Mouse (Mus musculus) neural tube, embryonic 10.5 days (tissue): ENCODE results near the gene Cbx7.
"Not testable (repeated sequence)": the region's sequence is repeated elsewhere in the genome, so short reads cannot be mapped to it uniquely, and the experiment has no call there.

Experiments used
- DNase-seq: peaks from one replicate; pipeline ENCODE4 v3.0.0-alpha.2; 2017; ENCODE audit warnings: low spot score; ENCODE audit errors: extremely low spot score

Gene Cbx7

DNA sequence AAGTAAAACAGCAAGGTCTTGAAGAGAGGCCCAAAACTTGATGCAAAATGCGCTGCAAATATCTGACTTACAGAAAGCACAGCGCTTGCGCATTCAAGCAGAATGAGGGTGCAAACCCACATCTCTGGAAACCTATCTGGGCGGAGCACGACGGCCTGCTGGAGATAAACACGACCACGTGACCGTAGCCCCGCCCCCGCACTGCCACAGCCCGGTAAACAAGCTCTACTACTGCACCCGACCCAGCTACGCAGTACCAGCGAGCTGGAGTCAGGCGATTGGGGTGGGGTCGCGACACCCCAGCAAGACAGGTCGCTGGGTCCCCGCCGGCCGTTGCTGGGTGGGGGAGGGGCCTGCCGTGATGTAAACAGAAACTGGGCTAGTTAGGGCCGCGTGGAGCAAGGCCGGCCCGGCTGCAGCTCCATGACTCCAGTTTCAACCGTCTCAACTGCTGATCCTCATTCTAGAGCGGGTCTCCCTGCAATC, 43.2 kb downstream of the Cbx7 start:
- DNase-seq = peak; percentile 82

DNA sequence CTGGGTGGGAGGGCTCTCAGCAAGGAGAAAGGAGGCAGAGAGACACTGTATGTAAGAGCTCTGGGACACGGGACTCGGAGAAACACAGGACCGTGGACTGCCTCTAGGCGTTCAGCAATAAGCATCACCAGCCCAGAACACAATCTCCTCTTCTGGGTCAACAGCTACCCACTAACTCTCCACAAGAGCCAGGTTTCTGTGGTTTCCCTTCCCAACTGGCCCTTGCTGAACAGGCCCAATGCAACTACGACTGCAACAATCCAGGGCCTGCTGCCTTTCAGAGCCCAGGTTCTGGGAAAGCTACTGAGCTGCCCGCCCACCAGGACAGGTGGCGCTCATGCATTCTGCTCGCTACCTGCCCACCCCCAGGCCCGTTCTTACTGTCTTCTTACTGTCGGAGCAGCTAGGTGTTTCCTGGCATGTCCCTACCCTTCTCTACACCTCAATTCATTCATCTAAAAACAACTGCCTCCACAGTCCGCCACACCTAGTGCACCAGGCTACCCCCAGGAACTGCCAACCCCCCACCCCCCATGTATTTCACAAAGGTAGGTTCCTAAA, 44.0 kb downstream of the Cbx7 start:
- no peak for DNase-seq

DNA sequence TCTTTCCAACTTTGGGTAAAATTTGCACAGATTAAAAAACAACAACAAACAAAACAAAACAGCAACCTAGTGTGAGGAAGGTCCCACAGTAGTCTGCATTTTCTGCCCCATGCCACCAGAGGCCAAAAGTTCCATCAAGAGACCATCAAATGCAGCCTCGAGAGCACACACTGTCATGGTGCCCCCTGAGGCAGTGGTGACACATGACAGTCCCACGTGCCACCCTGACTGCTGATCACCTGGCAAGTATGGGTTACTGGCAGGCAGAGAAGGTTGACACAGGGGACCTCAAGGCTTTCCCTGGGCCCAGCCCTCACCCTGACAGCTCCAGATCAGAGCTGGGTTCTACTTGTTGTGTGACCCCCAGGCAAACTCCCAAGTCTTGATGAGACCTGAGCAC, 51.1 kb downstream of the Cbx7 start:
- DNase-seq = no peak

DNA sequence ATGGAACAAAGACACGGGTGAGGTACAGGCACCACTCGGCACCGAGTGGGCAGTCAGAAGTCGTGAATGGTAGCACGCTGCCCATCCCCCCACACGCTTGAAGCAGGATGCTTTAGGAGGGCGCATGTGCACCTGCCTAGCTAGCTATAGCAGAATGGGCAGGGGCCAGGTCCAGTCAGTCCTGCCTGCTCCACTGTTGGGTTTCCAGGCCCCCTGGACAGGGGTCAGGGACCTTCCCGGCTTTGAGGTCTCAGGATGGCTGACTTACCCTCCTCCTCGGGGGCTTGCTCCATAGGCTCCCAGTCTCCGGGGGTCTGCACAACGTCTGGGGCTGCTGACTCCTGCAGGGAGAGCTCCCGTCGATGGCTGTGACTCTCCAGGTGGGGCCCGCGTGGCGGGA, 52.4 kb downstream of the Cbx7 start:
- no peak for DNase-seq

DNA sequence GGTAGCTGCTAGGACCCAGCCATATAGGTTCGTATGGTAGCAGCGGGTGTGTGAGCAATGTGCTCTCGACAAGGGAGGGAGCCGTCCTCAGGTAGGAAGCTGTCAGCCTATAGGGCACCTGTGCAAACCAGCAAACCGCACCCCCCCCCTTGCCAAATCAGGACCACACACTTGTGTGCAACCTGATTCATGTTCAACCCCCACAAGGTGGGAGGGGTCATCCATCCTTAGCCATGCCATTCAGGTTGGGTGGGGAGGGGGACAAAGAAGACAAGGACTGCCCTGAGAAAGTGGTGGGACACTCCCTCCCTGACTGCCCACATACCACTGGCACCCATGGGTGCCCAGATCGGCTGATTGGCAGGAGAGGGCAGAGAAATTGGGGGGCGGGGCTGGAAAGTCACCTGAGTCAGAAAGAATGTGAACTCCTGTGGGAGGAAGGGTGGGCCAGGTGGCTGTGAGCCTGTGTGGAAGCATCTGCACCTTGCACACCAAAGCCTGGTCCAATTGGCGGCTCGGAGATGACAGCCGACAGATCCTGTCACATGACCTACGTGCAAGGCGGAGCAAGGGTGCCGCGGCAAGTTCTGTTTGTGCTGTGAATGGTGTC, 53.7 kb downstream of the Cbx7 start:
- DNase-seq = no peak

DNA sequence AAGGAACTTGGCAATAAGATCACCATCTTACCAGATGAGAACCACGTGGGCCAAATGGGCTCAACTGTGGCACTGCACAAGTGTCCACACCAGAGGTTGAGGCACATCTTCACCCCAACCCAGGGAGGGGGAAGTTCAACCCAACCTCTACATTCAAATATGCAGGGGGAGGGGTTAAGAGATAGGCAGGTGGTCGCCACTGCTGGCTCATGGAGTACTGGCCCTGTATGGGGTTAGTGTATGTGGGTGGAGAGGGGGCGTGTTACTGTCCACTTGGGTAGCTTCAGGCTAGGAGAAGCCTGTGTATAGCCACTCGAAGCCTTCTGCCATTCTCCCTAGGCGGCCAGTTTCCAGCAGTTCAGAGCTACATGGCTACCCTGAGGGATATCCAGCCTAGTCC, 54.8 kb downstream of the Cbx7 start:
- no peak for DNase-seq

DNA sequence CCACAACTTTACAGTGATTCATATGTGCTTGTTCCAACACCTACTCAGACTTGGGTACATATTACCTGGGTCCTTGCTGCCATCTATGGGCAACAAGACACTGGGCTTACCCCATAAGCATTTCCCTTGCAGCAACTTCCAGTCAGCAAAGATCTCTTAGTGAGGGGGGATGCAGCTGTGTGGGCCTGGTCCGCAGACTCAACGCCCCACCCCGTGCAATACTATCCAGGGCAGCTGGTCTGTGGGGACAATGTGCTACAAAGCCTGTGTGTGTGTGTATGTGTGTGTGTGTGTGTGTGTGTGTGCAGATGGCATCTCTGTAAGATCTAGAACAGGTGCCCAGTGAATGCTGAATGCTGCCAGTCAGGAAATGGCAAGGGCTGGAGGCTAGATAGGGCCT, 56.6 kb downstream of the Cbx7 start:
- DNase-seq = no peak

DNA sequence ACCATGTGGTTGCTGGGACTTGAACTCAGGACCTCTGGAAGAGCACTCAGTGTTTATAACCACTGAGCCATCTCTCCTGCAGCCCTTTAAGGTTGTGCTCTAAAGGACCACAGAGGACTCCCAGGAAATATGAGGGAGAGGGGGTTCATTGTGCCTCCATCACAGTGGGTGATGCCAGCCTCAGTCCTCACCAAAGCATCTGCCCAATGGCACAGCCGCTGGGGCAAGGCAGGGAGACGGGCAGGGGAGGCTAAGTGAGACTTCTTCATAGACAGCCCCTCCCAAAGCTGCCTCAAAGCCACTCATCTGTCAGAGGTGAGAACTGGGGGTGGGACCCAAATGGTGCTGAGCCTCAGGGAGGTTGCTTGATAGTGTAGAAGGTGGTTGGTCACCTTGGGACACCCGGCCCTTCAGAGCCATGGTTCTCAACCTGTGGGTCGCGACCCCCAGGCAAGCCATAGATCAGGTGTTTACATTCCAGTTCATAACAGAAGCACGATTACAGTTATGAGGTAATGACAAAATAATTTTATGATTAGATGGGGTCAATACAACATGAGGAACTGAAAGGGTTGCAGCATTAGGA, 57.1 kb downstream of the Cbx7 start:
- no peak for DNase-seq

DNA sequence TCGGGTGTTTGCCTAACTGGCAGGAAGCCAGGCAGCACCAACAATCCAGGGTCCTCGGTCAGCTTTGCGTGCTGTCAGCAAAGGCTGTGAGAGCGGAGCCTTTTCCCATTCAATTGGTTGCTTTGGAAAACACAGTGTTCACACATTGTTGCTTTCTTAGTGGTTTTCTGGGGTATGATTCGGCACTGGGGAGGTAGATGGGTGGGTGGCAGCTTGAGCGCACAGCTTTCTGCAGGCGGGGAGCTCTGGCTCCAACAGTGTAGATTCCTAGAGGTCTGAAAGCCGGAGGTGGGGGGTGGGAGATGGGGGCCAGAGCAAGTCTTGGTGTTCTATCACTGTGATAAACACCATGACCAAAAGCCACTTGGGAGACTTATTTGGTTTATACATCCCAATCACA, 59.6 kb downstream of the Cbx7 start:
- DNase-seq = no peak

DNA sequence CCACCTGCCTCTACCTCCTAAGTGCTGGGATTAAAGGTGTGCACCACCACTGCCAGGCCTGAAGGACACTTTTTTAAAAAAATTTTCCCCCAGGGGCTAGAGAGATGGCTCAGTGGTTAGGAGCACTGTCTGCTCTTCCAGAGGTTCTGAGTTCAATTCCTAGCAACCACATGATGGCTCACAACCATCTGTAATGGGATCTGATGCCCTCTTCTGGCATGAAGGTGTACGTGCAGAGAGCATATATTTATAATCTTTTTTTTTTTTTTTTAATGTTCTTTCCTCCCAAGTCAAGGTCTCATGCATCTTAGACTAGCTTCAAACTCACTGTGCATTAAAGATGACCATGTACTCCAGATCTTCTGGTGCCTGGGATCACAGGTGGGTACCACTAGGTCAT, 60.1 kb downstream of the Cbx7 start:
- DNase-seq = not testable (repeated sequence)

DNA sequence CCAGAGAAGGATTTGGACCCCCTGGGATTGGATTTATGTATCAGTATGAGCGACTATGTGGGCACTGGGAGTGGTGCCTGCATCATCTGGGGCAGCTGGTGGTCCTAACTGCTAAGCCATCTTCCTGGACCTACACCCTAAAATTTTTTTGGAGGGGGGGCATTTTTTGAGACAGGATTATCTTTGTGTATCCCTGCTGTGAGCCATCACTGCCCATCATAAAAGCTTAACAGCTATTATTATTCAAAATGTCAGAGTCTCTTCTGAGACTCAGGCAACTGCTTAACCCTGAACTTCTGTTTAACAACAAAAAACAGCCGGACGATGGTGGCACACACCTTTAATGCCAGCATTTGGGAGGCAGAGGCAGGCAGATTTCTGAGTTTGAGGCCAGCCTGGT, 61.9 kb downstream of the Cbx7 start:
- not testable (repeated sequence) for DNase-seq

DNA sequence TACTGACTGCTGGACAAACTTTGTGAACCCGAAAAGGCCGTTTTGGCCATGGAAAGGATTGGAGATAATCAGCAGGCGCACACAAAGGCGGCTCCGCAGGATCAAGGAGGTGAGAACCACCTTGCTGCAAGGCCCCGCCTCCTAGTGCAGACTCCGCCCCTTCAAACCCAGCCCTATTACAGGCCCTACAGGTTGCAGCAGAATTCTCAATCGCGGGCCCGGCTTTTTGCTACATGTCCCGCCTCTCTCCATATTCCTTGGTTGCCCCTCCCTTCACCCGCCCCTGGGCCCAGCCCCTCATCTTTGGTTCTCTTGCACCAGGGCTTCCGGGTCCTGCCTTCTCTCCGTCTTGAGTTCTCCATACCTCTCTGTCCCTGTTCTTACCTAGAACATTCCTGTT, 64.1 kb downstream of the Cbx7 start:
- DNase-seq = no peak

DNA sequence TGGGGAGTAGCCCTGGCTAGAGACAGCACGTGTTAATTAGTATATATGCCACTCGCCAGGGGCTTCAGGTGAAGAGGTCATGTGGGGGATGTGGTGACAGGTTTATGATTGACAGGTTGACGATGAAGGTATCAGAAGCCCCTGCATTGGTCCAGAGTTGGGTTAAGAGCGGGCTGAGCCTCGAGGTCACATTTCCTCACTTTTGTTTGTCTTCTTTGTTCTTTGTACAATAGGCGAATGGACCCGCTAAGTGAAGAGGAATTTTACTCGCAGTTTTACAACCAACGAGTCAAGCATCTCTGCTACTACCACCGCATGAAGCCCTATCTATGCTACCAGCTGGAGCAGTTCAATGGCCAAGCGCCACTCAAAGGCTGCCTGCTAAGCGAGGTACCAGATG, 65.7 kb downstream of the Cbx7 start:
- DNase-seq = no peak

DNA sequence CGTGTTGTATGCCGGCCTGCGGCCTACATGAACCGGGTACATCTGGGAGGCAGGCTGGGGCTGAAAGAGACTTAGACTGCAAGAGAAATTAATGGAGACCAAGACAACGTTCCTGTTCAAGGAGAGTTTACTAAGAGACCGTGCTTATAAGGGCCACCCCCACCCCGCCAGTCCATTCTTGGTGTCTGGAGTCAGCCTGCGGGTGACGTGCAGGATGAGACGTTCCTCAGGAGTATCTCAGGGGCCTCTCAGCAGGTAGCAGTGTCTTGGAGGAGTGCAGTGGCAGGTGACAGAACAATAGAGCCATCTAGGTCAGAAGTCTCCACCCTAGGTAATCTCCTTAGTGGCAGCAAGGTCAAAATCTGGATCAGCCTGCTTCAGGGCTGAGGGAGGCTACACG, 66.2 kb downstream of the Cbx7 start:
- not testable (repeated sequence) for DNase-seq

DNA sequence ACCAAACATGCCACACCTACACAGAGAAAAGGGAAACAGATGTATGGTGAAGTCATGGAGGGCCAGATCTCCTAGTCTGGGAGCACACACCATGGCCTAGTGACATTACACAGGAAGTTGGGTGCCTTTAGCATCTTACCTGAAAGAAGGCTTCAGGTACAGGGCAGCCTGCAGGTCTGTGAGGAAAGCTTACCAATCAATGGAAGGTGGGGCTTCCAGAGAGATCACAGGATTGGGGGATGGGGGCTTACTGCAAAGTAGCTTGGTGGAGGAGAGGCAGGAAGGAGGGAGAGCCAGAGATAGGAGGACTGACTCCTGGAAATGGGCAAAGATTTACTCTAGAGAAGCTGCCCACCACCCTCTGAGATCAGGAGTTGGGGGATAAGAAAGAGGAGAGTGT, 67.0 kb downstream of the Cbx7 start:
- no peak for DNase-seq

DNA sequence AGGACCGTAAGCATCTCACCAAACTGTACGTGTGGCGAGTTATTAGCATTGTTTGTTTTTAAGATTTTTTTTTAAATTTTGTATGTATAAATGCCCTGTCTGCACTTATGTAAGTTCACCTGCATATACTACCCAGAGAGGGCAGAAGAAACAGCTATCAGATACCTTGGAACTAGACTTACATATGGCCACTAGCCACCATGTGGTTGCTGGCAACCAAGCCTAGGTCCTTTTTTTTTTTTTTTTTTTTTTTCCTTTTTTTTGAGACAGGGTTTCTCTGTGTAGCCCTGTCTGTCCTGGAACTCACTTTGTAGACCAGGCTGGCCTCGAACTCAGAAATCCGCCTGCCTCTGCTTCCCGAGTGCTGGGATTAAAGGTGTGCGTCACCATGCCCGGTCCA, 67.8 kb downstream of the Cbx7 start:
- DNase-seq = not testable (repeated sequence)

DNA sequence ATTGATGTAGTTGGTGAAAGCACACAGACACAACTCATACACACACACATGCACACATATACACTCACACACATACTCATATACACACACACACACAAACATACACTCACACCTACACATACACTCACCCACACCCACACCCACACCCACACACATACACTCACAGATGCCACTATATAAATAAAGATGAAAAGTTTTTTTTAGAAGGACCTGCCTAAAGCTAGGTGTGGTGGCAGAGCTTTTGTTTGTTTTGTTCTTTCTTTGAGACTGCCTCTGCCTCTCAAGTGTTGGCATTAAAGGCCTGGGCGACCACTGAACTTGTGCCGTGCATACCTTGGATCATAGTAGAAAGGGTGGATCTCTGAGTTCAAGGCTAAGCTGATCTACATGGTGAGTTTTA, 69.5 kb downstream of the Cbx7 start:
- no peak for DNase-seq

DNA sequence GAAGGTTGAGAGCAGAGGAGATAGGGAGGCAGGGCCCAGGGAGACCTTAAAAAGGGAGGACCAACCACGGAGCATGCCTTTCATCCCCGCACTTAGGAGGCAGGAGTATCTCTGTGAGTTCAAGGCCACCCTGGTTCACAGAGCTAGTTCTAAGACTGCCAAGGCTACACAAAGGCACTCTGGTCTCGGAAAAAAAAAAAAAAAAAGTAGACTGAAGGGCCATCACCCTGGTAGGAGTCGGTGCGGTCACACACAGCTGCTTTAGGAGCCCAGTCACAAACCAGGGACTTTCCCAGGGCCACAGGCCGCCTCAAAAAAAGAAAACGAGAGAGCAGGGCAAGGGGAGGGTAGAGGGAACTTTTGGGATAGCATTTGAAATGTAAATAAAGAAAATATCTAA, 70.2 kb downstream of the Cbx7 start:
- no peak for DNase-seq

DNA sequence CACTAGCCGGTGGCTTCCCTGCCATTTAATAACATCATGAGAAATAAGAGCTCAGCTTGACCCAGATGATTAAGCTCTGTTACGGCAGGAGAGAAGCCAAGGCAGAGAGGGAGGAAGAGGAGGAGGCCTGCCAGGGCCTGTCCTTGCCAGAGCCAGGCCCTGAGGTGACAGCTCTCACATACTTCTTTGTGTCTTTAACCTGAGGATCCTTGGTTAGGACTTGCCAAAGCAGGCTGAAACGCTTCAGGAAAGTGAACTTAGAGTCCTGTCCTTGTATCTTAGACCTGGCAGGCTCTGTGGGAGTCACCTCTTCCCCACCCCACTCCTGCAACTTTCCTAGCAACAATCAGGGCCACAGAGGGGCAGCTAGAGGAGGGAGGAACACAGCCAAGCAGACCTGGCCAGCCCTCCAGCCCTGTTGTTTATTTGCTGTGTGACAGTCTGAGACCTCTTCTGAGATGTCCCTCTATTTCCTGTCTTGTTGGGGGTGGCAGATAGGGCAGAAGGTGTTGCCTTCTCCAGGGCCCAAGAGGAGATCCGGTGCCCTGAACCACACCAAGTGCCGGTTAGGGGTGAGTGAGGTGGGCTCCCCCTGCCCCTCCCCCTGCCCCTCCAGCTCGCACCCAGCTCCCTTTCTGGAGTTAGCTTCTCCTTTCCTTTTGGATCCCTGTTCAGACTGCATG, 71.0 kb downstream of the Cbx7 start:
- no peak for DNase-seq

DNA sequence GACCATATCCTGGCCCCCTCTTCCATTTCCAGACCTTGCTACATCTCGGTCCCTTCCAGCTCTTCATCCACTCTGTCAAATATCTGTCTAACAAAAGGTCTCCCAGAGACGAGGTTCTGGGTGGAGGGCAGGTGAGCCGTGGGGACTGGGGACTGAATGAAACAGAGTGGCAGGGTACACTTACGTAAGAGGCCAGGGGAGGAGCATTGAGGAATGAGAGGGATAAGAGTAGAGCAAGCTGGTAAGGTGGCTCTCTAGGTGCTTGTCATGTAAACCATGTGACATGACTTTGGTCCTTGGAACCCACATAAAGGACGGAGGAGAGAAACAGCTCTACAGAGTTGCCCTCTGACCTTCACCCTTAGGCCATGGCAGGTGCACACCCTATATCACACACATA, 71.9 kb downstream of the Cbx7 start:
- no peak for DNase-seq

DNA sequence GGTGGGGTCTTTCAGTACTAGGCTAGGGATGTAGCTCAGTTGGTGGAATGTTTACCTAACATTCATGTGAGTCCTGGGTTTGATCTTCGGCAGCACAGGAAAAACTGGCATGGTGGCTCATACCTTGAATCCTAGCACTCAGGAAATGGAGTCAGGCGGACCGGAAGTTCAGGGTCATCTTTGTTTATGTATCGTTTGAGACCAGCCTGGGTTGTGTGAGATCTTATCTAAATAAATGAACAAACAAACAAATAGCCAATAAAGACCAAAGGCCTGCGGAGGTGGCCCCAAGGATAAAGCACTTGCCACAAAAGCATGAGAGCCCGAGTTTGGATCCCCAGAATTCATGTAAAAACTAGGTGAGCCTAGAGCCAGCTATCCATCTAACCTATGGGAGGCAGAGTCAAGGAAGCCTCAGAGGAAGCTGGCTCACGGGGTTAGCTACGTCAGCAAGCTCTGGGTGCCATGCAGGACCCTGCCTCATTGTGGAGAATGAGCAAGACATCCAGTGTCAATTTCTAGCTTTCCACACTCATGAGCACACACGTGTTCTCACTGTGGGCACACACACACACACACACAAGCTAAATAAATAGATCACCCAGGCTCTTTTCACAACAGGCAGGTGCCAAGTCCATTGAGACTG, 74.7 kb downstream of the Cbx7 start:
- DNase-seq = no peak
